Mouse (Mus musculus): ENCODE data around the gene Ermn.

Ermn gene

DNA sequence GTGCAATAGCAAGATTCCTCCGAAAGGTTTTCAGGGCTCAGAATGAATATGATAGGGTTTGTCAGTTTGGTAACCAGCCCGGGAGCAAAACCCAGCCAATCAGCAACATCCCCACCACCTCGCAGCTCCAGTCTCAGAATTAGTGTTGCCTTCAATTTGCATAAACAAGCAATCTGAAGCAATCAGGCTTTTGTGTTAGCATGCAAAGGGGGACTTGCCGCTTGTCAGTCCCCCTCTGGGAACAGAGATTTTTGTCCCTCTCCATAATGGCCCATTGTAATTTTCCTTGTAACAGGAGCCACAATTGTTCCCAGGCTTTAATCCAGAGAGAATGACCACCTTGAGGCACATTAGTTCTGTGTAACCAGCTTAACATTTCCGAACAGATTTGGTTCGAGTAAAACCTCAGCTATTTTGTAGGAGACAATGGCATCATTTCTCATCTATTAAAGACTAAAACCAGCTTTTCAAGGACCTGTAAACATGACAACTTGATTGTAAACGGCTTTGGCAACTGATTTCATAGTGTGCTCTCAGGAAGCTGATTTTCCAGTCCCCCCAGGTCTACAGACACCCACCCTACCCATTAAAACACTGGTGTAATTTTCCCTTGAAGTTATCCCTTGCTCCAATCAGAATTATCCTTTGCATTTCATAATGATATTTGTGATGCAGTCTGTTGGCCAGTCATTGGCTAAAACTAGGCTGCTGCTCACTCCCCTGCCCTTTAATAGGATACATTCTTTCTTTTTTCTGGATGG is at the start of gene Ermn:
Gene Ermn (minus strand): TSS at position 44 of the 761 bp plus-strand sequence.
- in situ Hi-C loops (cut with MseI, MboI) = loop anchor here in 1 of 2 experiments (10.0 kb wide), 1 partner anchor 612 kb away; no protein-coding TSS in a partner anchor

DNA sequence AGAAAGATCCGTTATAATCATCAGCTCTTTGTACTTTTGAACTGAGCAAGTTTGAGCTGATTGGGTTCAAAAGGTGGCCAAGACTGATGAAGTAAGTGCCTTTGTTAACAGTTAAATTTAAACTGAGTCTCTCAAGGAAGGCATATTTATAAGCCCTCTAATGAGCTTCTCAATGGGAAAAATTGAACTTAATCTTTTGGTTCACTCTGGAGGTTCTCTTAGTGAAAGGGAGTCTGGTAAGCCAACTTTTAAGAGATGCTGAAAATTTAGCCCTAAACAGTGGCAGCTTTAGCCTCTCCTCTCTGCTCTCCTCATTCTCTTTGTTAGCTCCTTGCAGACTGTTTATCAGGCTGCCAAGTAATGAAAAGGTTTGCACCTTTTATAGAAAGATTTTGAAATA is 42.2 kb upstream of the Ermn start:
- in situ Hi-C loops (cut with MseI, MboI) = no loop called here

DNA sequence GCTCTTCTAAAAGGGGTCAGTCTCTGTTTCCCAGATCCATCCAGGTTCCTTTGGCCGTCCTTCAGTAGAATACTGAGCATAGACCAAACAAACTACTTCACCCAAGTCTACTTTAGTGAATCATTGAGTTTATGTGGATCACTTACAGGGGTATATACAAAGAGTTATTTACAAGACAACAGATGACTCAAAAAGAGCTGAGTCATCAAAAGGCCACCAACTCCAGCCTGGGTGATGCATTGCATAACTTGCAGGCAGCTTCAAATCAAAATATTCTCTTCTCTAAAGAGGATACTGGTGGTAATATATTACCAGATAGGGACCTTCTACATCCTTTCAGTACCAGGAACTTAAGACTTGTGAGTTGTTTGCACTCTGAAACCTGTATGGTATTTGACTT is 33.8 kb upstream of the Ermn start:
- in situ Hi-C loops (cut with MseI, MboI) = no loop called here

DNA sequence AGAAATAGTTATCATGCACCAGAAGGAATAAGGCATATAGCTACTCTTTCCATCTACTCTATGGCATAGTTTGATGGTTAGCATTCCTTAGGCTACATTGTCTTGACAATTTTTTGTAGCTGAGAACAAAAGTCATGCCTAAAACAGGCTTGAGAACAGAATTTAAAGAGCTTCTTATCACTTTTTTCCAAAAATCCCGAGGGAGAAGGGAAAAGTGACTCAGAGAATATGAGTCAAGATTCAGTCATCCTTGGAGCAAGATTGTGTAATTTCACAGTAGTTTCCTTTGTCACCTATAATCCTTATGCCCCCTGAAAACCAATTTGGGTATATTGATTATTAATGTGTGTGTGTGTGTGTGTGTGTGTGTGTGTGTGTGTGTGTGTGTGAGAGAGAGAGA is 27.2 kb upstream of the Ermn start:
- in situ Hi-C loops (cut with MseI, MboI) = no loop called here

DNA sequence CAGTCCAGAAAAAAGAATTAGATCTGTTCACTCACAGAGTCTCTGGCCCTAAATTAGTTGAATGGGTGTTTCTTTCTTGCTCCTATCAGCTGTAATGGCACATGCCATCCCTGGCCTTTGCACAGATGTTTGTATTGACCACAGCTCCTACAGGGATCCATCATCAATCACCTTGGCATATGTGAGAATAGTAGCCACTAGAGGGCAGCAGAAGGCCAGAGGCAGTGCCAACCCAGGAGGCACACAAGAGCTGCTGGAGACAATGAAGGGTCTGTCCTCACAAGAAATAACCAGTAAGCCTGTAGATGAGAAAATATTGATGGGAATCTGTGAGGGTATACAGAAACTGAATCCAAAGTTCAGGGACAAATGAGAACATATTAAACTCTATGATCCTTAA is 2.7 kb upstream of the Ermn start:
- in situ Hi-C loops (cut with MseI, MboI) = loop anchor here in 1 of 2 experiments (10.0 kb wide), 1 partner anchor 609 kb away; no protein-coding TSS in a partner anchor

DNA sequence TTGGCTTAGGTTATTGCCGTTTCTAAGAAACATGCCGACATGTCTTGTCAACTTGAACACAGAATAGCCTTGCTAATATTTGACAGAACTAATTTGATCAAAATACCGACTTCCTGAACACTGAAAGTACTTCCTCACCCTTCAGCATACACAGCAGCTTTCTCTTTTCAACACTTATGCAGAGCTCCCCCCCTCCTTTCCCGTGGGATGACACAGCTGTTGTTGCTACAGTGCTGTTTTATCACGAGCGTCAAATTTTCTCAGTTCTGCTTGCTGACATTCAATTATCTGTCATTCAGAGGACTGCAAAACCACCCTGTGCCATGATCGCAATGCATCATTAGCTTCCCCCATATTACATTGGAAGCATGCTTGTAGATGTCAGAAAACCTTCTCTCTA is 10.8 kb downstream of the Ermn start:
- in situ Hi-C loops (cut with MseI, MboI) = loop anchor here (25.0 kb wide), 2 partner anchors 370 to 620 kb away; no protein-coding TSS in a partner anchor

DNA sequence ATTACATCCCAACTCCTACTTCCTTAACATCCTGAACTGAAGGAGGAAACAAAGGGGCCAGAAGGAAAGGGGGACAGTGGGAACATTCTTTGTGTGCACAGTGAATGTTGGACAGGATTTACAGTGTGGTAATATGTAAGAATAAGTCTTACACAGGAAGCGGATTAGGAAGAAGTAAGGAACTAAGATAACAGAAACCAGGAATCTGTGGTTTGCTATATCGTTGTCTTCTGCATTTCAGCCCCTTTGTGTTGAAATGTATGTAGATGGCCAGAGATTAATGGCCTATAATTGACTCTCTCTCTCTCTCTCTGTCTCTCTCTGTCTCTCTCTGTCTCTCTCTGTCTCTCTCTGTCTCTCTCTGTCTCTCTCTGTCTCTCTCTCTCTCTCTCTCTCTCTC is 15.7 kb downstream of the Ermn start:
- in situ Hi-C loops (cut with MseI, MboI) = loop anchor here (25.0 kb wide), 2 partner anchors 375 to 625 kb away; no protein-coding TSS in a partner anchor

DNA sequence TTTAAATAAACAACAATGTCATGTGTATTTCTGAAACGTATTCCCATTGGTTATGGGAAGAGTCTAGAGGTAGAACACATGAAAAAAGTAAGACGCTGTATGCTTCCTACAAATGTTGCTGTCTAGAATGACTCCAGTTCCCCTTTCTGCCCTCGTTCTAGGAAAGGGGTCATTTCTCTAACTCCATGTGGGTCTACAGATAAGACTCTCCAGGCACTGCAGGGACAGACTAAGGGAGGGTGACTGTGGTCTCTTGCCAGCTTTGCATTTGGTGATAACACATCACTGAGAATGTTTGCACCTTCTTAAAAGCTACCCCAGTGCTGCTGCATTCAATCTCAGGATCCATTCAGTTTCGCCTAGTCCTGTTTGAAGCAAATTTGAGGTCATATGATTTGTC is 17.0 kb downstream of the Ermn start:
- in situ Hi-C loops (cut with MseI, MboI) = loop anchor here (25.0 kb wide), 2 partner anchors 377 to 627 kb away; no protein-coding TSS in a partner anchor

DNA sequence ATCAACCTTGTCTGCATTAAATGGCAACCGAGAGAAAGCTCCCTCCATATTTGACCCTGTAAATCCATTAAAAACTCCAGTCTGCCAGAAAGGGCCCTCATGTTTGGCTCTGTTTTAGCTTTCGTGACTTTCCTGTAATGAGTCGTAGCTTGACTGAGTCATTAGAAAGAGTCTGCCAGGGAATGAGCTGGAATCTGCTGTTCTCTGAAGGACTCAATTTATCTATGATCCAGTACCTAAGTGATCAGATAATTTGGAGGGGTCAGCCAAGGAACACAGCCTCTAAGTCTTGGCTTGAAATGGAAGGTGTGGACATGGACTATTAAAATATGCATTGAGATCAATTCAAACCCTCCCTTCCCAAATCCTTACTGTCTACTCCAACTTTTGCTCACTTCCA is 21.2 kb downstream of the Ermn start:
- in situ Hi-C loops (cut with MseI, MboI) = loop anchor here (25.0 kb wide), 2 partner anchors 381 to 631 kb away; no protein-coding TSS in a partner anchor

DNA sequence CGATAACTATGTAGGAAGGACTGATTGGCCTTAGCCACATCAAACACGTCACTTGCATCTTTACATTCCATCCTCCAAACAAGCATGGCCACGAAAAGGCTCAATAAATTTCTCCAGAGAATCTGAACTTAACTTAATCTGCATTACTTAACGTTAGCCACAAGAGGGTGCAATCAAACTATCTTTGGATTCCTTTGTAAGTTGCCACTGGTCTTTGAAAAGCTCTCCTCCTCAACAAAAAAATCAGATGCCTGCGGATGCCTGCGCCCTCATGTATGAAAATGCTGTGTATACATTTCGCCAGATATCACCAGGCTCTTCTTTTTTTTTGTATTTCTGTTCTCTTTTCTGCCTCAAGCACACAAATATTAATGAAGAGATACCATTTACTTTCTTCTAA is 23.3 kb downstream of the Ermn start:
- in situ Hi-C loops (cut with MseI, MboI) = loop anchor here (25.0 kb wide), 2 partner anchors 383 to 633 kb away; no protein-coding TSS in a partner anchor

DNA sequence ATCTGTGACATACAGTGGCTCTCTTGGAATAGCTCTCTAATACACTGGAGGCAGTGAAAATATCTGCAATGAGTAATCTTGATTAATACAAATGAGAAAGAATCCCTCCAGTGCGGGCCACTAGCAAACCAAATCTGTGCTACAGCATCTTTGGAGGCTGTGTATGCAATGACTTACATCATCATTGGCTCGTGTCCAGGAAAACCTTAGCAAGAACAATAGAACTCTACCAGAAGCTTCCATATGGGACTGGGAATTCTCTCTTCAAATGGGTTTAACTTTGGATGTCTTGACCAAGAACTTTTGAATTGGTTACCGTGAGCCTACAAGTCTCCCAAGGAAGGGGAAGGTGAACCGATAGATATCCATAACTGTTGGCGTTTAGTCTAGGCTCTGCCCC is 25.9 kb downstream of the Ermn start:
- in situ Hi-C loops (cut with MseI, MboI) = loop anchor here (25.0 kb wide), 2 partner anchors 386 to 636 kb away; no protein-coding TSS in a partner anchor

DNA sequence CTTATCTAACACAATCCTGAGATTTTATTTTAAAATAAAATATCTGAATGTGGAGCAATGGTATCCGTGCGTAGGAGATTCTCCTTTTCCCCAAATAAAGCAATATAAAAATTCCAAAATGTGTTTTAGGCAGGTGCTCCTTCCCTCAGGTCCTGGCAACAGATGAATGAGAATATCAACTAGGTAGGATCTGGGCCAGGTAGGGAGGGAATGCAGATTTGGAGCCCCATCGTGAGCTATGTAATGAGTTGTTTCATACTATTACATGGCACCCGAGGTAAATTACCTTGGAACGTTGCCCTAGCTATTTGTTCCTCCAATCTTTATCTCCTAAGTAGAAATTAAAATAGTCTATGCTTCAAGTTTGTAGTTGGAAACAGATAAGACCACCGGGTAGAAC is 29.1 kb downstream of the Ermn start:
- in situ Hi-C loops (cut with MseI, MboI) = no loop called here

DNA sequence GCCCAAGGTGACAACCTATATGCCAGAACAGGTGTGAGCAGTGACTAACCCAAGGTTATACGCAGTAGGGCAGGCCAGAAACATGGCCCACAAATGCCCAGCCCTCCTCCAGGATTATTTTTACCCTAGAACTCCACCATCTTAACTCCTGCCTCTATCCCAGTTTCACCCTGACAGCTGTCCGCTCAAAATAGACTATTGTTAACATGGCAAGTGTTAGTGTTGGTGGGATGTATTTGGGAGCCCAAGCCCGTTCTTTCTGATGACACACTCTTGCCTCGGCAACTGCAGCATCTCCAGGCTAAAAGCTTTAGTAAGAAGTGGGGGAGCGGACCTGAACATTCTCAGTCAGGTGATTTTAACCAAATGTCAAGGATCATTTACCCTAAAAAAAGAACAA is 45.6 kb downstream of the Ermn start:
- in situ Hi-C loops (cut with MseI, MboI) = no loop called here

DNA sequence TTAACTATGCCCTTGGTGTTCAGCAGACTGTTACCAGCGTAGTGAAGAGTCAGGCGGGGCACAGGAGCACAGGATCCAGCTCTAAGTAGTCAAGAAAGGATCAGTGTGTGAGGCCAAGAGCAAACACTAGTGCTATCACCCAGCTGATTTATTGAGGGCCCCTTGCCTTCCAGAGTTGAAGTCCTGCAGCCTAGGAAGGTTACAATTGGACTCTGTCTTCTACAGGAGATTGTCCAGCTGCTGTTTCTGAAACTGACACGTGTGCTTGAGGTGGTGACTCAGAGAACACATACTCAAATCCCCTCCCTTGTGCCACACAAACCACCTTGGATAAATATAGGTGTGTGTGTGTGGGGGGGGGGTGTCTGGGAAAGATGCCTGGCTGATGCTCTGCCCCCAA is 51.2 kb downstream of the Ermn start:
- in situ Hi-C loops (cut with MseI, MboI) = no loop called here

DNA sequence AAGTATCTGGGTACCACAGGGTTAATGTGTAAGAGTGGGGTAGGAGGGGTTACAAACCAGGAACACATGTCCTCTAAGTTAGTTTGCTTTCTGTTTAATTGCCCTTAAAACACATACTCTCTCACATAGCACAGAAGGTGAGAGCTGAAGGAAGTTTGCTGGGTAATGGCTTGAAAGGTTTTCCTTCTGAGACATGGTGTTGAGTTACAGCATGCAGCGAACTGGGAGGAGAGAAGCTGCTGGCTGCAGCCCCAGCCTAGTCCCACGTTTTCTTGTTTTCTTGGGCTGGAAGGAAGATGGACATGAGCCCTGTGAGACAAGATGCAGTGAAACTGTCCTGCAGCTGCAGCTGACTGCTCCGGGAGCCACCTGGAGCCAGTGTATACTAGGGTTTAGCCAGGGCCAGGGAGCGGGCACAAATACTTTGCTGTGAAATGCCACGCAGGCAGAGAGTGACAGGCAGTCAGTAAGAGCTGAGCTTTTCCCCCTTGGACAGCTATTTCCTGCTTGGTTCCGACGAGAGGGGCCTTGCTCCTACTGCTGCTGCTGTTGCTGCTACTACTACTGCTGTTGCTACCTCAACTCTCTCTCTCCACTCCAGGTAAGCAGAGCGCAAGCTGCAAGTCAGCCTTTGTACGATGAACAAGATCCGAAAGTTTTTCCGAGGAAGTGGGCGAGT is 54.8 kb downstream of the Ermn start, which contains the start of gene Galnt5:
Gene Galnt5 (plus strand): TSS at position 133 of the 679 bp plus-strand sequence.
- in situ Hi-C loops (cut with MseI, MboI) = no loop called here
